Mouse (Mus musculus) intestine, embryonic 16.5 days (tissue): ENCODE data around the gene Scgb1c1. TPM values are rescaled to one million over a fixed set of nuclear protein-coding genes. Genes with fewer than 3 reads are reported as not detected.
A peak's percentile ranks its signal among the peaks of the same experiment; 100 is the strongest.

Experiments
- ATAC-seq: fragments of 200-750 bp; cut with Nextera tagmentation; 2 replicates; pipeline ENCODE4 v1.8.0; 2017; ENCODE audit warnings: moderate TSS enrichment, moderate library complexity
- H3K27ac ChIP-seq: fragments of 300-500 bp; sonication (generic); 2 replicates; pipeline ENCODE4 v1.5.1; 2014; ENCODE audit warnings: mild to moderate bottlenecking, low read length
- H3K27me3 ChIP-seq: fragments of 300-500 bp; sonication (generic); replicated peaks from 2 replicates; pipeline ENCODE4 v1.6.1; 2014; ENCODE audit warnings: low read length, control low read depth, mixed read lengths; ENCODE audit not compliant: control insufficient read depth, insufficient read depth
- H3K36me3 ChIP-seq: fragments of 300-500 bp; sonication (generic); 2 replicates; pipeline ENCODE4 v1.6.1; 2014; ENCODE audit warnings: low read length, control low read depth; ENCODE audit not compliant: control insufficient read depth, insufficient read depth
- H3K4me1 ChIP-seq: fragments of 300-500 bp; sonication (generic); 2 replicates; pipeline ENCODE4 v1.6.1; 2014; ENCODE audit warnings: low read length, control low read depth, mixed read lengths; ENCODE audit not compliant: control insufficient read depth, insufficient read depth
- H3K4me2 ChIP-seq: fragments of 300-500 bp; sonication (generic); 2 replicates; pipeline ENCODE4 v1.6.1; 2014; ENCODE audit warnings: low read depth, low read length, control low read depth
- H3K4me3 ChIP-seq: fragments of 300-500 bp; sonication (generic); 2 replicates; pipeline ENCODE4 v1.5.1; 2014; ENCODE audit warnings: mild to moderate bottlenecking, low read length
- H3K9ac ChIP-seq: fragments of 300-500 bp; sonication (generic); 2 replicates; pipeline ENCODE4 v1.6.1; 2014; ENCODE audit warnings: low read depth, low read length
- H3K9me3 ChIP-seq: fragments of 300-500 bp; sonication (generic); 2 replicates; pipeline ENCODE4 v1.6.1; 2016; ENCODE audit warnings: low read length, control low read depth; ENCODE audit not compliant: control insufficient read depth
- WGBS: fragments of 180-500 bp; shearing (Covaris S2); extraction: QIAGEN DNeasy Blood & Tissue Kit; methylation state at CpG from one replicate; pipeline ENCODE4 v1.1.7; 2014; 5-methylcytosine and 5-hydroxymethylcytosine counted together
- polyA plus RNA-seq: library from polyadenylated mRNA; unstranded; fragments of >200 nt; fragmentation: Nextera tagmentation; extraction: Ambion mirVana; gene quantifications from 2 replicates; pipeline ENCODE4 v1.2.1, GENCODE M21; 2015

The Scgb1c1 gene
- polyA plus RNA-seq, 1 experiment from 2014 or later: not detected

GRCm38 (mm10) chr7:140821653-140822329, 23.6 kb upstream of the Scgb1c1 start, which contains the start of gene Zfp941:
Gene Zfp941 (minus strand): TSS chr7:140822178.
- Histone ChIP-seq H3K27me3 (no peaks in the 10 kb centered on the region), H3K36me3 (no peaks in the 10 kb centered on the region), H3K4me1 (peaks cover 9% of the 10 kb centered on the region), H3K27ac (no peak within 1 kb of the TSS), H3K4me2 (peak within 1 kb of the TSS; percentile 66), H3K4me3 (peak within 1 kb of the TSS; percentile 47), H3K9ac (peak within 1 kb of the TSS; percentile 53), H3K9me3 (no peaks in the 10 kb centered on the region)
- ATAC-seq: peak; percentile 72
- 2% methylated on average over 21 of the region's 21 CpGs for WGBS

DNA sequence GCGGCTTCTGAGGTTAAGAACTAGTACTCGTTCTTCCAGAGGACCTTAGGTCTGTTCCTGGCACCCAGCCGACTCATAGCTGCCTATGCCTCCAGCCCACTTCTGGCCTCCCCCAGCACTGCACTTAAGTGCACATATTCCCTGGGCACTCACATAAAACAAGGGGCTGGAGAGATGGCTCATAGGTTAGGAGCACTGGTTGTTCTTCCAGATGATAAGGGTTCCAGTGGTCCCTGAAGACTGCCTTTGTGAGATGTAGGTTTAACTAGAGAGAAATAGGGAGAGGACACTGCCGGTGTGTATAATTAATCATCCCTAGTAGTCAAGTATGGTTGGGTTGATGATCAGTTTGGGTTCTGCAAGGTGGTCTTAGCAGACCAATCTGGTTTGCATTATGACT, 22.6 kb upstream of the Scgb1c1 start:
- no peaks in the 10 kb centered on the region for H3K9me3 ChIP-seq
- no peak overlapping the region for H3K4me3 ChIP-seq
- H3K27me3 ChIP-seq: no peaks in the 10 kb centered on the region
- H3K9ac ChIP-seq: no peak overlapping the region
- H3K4me1 ChIP-seq: peaks cover 9% of the 10 kb centered on the region
- no peak for ATAC-seq
- H3K4me2 ChIP-seq: no peak overlapping the region
- H3K27ac ChIP-seq: no peak overlapping the region
- H3K36me3 ChIP-seq: no peaks in the 10 kb centered on the region
- WGBS: 91% methylated on average over 4 of the region's 4 CpGs

- Histone ChIP-seq H3K27ac (0 out of 2 replicates have a peak overlapping the region, but pooled peaks have one; percentile 42), H3K36me3 (no peaks in the 10 kb centered on the region), H3K27me3 (no peaks in the 10 kb centered on the region), H3K9ac (no peak overlapping the region), H3K9me3 (no peaks in the 10 kb centered on the region), H3K4me1 (no peaks in the 10 kb centered on the region), H3K4me3 (peak overlapping the region; percentile 21; the same call in 1 of the 2 replicates), H3K4me2 (0 out of 2 replicates have a peak overlapping the region, but pooled peaks have one; percentile 37)
- ATAC-seq: peak; percentile 90
- WGBS: 26% methylated on average over 8 of the region's 8 CpGs
Observed at GRCm38 (mm10) chr7:140828171-140828881, 17.0 kb upstream of the Scgb1c1 start.

DNA sequence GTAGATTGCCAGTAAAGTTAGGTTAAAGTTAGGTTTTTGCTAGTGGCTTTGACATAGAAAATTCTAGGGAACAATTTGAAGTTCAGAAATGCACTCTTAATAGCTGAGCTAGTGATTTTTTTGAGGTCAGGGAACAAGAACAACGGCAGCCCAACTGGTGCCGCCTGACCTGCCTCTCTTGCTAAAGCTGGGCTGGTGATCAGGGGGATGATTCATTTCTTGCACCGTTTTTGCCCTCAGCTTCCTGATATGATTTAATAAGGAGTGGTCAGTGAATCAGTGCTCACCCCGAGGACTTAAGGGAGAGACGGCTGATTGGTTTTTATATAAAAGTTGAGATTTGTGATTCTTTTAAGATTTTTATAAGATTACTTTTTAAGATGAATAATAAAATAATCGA, 13.9 kb upstream of the Scgb1c1 start:
- 53% methylated on average over 6 of the region's 6 CpGs for WGBS
- no peaks in the 10 kb centered on the region for H3K4me1 ChIP-seq
- ATAC-seq: no peak

DNA sequence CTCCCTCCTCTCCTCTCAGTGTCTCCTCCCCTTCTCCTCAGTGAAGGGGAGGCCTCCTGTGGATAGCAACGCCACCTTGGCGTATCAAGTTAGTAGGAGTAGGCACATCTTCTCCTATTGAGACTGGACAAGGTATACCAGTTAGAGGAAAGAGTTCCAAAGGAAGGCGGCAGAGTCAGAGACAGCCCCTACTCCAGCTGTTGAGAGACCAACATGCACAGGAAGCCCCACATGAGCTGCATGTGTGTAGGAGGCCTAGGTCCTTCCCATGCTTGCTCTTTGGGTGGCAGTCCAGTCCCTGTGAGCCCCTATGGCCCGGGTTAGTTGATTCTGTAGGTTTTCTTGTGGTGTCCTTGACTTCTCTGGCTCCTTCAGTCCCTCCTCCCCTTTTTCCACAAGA, 12.0 kb upstream of the Scgb1c1 start:
- H3K9me3 ChIP-seq: no peaks in the 10 kb centered on the region
- H3K4me3 ChIP-seq: no peak overlapping the region
- WGBS: 93% methylated on average over 4 of the region's 4 CpGs
- no peak overlapping the region for H3K4me2 ChIP-seq
- no peak for ATAC-seq
- no peaks in the 10 kb centered on the region for H3K27me3 ChIP-seq
- H3K36me3 ChIP-seq: no peaks in the 10 kb centered on the region
- no peak overlapping the region for H3K9ac ChIP-seq
- H3K27ac ChIP-seq: no peak overlapping the region
- no peaks in the 10 kb centered on the region for H3K4me1 ChIP-seq

More for the DNA sequence above, 13.9 kb upstream of the Scgb1c1 start:
- no peak overlapping the region for H3K4me3 ChIP-seq
- H3K27ac ChIP-seq: no peak overlapping the region
- no peak overlapping the region for H3K4me2 ChIP-seq
- H3K9me3 ChIP-seq: no peaks in the 10 kb centered on the region
- H3K36me3 ChIP-seq: no peaks in the 10 kb centered on the region
- H3K27me3 ChIP-seq: no peaks in the 10 kb centered on the region
- H3K9ac ChIP-seq: no peak overlapping the region

GRCm38 (mm10) chr7:140834968-140835757, 10.2 kb upstream of the Scgb1c1 start, which contains the start of gene Urah:
Gene Urah (plus strand): TSS chr7:140835018.
- no peak within 1 kb of the TSS for H3K27ac ChIP-seq
- no peaks in the 10 kb centered on the region for H3K36me3 ChIP-seq
- H3K4me3 ChIP-seq: 0 out of 2 replicates have a peak within 1 kb of the TSS, but pooled peaks have one; percentile 5
- no peaks in the 10 kb centered on the region for H3K27me3 ChIP-seq
- H3K9ac ChIP-seq: peak within 1 kb of the TSS; percentile 34; the same call in 1 of the 2 replicates
- H3K9me3 ChIP-seq: no peaks in the 10 kb centered on the region
- ATAC-seq: peak; percentile 82
- H3K4me2 ChIP-seq: 0 out of 2 replicates have a peak within 1 kb of the TSS, but pooled peaks have one; percentile 14
- WGBS: 37% methylated on average over 20 of the region's 20 CpGs
- no peaks in the 10 kb centered on the region for H3K4me1 ChIP-seq

DNA sequence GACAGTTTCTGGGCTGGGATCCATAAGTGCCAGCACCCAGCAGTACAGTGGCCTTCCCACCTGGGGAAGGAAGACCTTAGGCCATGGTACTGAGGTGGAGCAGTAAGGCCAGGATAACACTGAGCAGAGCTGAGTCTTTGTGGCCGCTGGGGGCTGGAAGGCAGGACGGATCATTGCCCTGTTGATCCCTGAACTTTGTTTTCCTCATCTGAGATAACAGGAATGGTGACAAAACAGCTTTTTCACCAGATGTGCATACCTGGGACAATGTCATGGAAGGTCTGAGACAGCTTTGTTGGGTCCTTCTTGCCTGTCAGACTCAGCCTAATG, 9.6 kb upstream of the Scgb1c1 start:
- Histone ChIP-seq H3K4me1 (no peaks in the 10 kb centered on the region), H3K27ac (no peak overlapping the region), H3K36me3 (no peaks in the 10 kb centered on the region), H3K4me3 (no peak overlapping the region), H3K9me3 (no peaks in the 10 kb centered on the region), H3K4me2 (0 out of 2 replicates have a peak overlapping the region, but pooled peaks have one; percentile 14), H3K9ac (no peak overlapping the region; the same call in 1 of the 2 replicates), H3K27me3 (no peaks in the 10 kb centered on the region)
- 57% methylated on average over 2 of the region's 2 CpGs for WGBS
- peak; percentile 45 for ATAC-seq

GRCm38 (mm10) chr7:140836243-140837115, 8.9 kb upstream of the Scgb1c1 start:
- Histone ChIP-seq H3K9me3 (no peaks in the 10 kb centered on the region), H3K9ac (no peak overlapping the region), H3K36me3 (no peaks in the 10 kb centered on the region), H3K4me1 (no peaks in the 10 kb centered on the region), H3K27me3 (no peaks in the 10 kb centered on the region), H3K4me3 (no peak overlapping the region), H3K4me2 (no peak overlapping the region), H3K27ac (no peak overlapping the region)
- WGBS: 85% methylated on average over 9 of the region's 9 CpGs
- ATAC-seq: no peak
